Mouse (Mus musculus): ENCODE data around the gene Chchd10.

The Chchd10 gene

DNA sequence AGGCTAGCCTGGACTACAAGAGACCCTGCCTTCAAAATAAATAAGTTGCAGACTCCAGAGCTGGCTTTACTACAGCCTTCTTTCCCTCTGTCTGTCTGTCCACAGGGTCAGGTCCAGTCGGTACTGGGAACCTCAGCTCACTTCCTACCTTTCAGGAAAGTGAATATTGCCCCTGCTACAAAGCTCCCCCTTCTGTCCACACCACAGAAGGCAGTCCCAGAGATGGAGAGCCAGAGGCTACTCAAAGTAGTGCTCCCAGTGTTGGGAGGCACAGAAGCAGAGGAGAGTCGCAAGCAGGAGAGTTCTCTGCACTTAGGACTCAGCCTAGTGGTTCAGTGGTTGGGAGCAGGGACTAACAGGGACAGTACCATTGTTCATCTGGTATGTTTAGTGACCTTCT is 8.6 kb upstream of the Chchd10 start:
- DNase-seq (ENCODE audit: low spot score in 2 of 2): no peak

GRCm38 (mm10) chr10:75926396-75926795 is 6.5 kb upstream of the Chchd10 start:
- no peak for DNase-seq (ENCODE audit: low spot score in 2 of 2)

DNA sequence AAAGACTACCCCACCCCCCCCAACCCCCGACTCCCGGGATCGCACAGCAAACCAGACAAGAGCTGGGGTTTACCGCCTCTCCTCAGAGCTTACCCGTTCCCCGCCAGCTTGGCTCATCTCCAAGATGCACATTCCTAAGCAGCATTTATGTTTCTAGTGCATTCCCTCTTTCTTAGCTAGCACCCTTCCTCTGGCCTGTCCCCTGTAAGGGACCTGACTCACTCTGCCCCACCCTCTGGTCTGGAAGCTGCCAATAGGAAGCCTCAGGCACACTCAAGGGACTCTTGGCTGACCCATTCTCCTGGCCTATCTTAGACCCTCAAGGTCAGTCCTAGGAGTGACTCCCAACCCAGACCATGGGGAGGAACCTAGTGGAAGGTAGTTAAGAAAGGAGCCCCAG is 2.6 kb upstream of the Chchd10 start:
- no peak for DNase-seq (ENCODE audit: low spot score in 2 of 2)

- DNase-seq (ENCODE audit: low spot score in 2 of 2): no peak
Observed at GRCm38 (mm10) chr10:75931311-75931710, 1.6 kb upstream of the Chchd10 start.

- DNase-seq (ENCODE audit: low spot score in 2 of 2): no peak
Observed at GRCm38 (mm10) chr10:75932081-75932678, 750 bp upstream of the Chchd10 start.

DNA sequence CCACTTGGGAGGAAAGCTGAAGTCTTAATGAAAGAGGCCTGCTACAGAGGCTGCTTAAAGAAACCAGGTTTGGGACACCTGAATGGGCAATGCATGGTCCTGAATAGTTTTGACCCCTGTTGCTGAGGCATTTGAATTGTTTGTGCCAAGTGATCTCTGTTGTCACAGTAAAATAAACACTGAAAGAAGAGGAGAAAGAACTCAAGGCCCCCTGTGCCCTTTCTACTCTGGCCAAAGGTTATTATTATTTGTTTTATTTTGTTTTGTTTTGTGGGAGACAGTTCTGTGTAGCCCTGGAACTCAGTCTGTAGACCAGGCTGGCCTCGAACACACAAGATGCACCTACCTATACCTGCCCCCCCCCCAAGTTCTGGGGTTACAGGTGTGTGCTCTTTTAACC is 2.1 kb downstream of the Chchd10 start:
- DNase-seq (ENCODE audit: low spot score in 2 of 2): no peak

DNA sequence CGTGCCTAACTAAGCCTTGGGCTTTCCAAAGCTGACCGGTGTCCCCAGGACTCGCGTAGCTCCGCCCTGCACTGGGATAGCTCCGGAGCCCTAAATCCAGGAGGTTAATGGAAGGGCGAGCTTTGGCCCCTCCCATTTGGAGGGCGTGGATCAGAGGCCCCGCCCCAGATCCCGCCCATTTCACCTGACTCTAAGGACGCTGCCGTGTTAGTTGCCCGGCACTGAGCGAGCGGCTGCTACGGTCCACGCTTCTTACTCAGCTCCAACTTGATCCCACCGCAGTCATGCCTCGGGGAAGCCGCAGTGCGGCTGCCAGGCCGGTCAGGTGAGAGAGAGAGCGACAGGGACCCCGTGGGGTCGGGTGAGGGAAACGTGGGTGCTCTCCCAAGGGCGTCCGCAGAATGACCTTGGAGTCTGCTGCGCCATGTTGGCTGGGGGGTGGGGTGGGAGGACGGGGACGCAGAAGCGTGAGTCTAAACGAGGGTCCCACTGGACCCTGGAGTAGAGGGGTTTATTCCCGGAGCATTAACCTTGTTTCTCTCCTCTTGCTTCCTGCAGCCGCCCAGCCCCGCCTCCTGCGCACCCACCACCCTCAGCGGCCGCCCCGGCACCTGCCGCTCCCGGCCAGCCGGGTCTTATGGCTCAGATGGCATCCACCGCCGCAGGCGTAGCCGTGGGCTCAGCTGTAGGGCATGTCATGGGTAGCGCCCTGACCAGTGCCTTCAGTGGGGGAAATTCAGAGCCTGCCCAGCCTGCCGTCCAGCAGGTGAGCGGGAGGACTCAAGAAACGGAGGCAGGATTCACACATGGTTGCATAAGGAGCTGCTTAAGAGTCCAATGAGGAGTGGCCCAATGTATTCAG is 3.0 kb downstream of the Chchd10 start, which contains the start of gene Mmp11:
TSS of gene Mmp11 (minus strand) at position 817 of the 862 bp plus-strand sequence.
- DNase-seq (ENCODE audit: low spot score in 2 of 2): peak; percentile 57 to 66

DNA sequence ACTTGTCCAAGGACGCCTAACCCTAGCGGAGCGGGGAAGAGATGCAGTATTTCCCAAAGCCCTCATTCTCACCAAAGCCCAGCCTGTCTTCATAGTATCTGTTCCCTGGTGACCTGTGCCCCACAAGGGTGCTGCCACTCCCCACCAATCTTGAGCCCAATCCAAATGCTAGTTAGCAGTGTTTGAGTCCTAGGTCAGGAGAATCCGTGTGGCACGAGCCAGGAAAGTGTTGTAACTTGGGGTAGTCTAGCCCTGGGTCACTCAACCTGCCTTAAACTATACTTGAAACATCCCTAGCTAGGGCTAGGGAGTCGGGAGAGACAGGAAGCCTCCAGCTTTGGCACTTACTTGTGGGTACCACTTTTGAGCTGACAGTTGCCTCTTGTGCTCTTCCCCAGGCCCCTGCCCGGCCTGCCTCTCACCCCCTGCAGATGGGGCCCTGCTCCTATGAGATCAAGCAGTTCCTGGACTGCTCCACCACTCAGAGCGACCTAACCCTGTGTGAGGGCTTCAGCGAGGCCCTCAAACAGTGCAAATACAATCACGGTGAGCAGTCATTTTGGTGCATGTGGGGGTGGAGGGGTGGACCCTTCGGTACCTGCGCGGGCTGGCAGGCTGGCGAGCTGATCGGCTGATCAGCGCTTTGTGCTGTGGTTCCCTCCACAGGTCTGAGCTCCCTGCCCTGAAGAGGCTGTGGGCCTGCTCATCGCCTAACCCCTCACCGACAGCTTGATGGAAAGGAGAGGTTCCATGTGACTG is 4.2 kb downstream of the Chchd10 start:
- no peak for DNase-seq (ENCODE audit: low spot score in 2 of 2)

- no peak for DNase-seq (ENCODE audit: low spot score in 2 of 2)
Observed at GRCm38 (mm10) chr10:75937851-75938643, 5.1 kb downstream of the Chchd10 start.

DNA sequence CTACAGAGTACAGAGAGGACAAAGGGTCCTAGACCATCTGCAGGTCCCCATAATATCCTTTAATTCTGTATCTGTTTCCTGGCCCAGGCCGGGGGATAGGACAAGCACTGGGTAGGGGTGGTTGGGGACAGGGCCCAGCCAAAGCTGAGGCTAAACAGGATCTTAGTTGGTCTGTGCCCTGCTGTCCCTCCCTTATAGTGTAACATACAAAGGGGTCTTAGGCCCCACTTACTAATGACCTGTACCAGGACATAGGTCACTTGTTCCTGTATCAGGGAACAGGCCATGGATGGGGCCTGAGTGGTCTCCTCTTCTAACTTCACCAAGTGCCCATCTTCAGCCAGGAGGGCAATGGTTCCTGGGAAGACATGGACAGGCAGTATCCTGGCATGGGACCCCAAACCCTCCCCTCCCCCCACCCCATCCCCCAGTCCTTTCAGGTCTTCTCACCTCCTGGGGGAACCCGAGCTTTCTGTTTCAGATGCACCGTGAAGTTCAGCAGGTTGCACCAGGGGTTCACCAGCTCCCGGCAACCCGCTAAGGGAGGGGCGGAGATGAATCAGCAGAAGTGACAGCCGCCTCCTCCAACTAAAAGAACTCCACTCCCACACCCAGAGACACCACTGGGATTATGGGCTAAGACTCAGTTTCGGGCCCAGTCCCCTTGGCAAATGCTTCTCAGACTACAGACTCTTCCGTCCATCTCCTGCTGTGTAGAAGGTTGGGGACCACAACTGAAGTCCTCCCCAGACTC is 6.7 kb downstream of the Chchd10 start:
- DNase-seq (ENCODE audit: low spot score in 2 of 2): no peak

DNA sequence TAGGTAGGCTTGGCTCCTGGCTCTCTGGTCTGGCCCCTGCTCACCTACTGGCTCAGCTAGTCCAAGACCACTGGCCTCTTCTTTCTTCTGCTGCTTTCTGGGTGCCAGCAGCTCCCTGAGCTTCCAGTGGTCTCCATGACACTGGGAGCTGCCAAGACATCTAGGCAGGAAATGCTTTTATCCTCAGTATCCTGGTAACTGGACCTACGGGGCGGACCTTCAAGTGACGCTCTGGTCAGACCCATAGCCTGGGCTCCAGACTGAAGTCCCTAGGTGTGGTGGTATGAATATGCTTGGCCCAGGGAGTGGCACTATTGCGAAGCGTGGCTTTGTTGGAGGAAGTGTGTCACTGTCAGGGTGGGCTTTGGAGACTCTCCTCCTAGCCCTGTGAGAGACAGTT is 7.6 kb downstream of the Chchd10 start, which contains the start of gene Gm867:
TSS of gene Gm867 (minus strand) at position 153 of the 400 bp plus-strand sequence.
- no peak for DNase-seq (ENCODE audit: low spot score in 2 of 2)

- no peak for DNase-seq (ENCODE audit: low spot score in 2 of 2)
Observed at GRCm38 (mm10) chr10:75941042-75941824, 8.3 kb downstream of the Chchd10 start.

- no peak for DNase-seq (ENCODE audit: low spot score in 2 of 2)
Observed at GRCm38 (mm10) chr10:75942736-75943477, 10.0 kb downstream of the Chchd10 start, which contains the start of gene Vpreb3. TSS of gene Vpreb3 (plus strand) at chr10:75943057.

GRCm38 (mm10) chr10:75944066-75944772 is 11.3 kb downstream of the Chchd10 start:
- no peak for DNase-seq (ENCODE audit: low spot score in 2 of 2)

- no peak for DNase-seq (ENCODE audit: low spot score in 2 of 2)
Observed at GRCm38 (mm10) chr10:75945213-75945612, 12.3 kb downstream of the Chchd10 start.

DNA sequence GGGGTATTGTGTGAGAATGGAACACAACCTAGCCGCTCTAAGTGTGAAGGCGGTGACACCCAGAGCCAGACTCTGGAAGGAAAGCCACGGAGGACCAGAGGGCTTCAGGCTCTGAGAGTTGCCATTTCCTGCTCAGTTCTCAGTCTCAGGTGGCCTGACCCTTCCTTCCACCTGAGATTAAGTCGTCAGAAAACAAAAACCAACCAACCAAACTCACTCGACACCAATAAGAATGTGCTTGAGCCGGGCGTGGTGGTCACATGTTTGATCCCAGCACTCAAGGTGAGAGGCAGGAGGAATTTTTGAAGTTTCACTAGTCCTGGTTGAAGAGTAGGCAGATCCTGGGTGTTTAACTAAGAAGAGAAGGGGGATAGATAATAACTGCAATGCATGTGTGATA is 13.0 kb downstream of the Chchd10 start:
- DNase-seq (ENCODE audit: low spot score in 2 of 2): no peak

- no peak for DNase-seq (ENCODE audit: low spot score in 2 of 2)
Observed at GRCm38 (mm10) chr10:75948079-75948478, 15.1 kb downstream of the Chchd10 start.
